Mouse (Mus musculus) adrenal gland, postnatal 25 days (tissue): Measurements from ENCODE around the gene Stx6. TPM values are rescaled to one million over a fixed set of nuclear protein-coding genes. Genes with fewer than 3 reads are reported as not detected.

Source experiments
- total RNA-seq: library from RNA; stranded (reverse); gene quantifications from 2 replicates; pipeline ENCODE4 v1.2.3, GENCODE M21; 2021

Gene Stx6
- total RNA-seq, 1 experiment from 2014 or later = 57.5 TPM

Other genes with a start within 250 kb of the Stx6 start
- 6.7 and 9.1 TPM in 2 replicates for gene Ier5, start 59.1 kb upstream of the Stx6 start, total RNA-seq
- gene Mr1, start 11.9 kb upstream of the Stx6 start, total RNA-seq = 18.1 and 31.4 TPM in 2 replicates
- 33.9 and 35.3 TPM in 2 replicates for gene BC034090, start 85.7 kb downstream of the Stx6 start, total RNA-seq